Mouse (Mus musculus) kidney, adult 10 weeks (tissue): ENCODE data around the gene Oaf. TPM values are rescaled to one million over a fixed set of nuclear protein-coding genes. Genes with fewer than 3 reads are reported as not detected.

Experiments used
- polyA plus RNA-seq: library from polyadenylated mRNA; stranded (reverse); fragments of 350-450 nt; fragmentation: Illumina TruSeq; extraction: RNeasy Lipid Tissue Mini Kit (QIAGEN cat#74804); gene quantifications from one replicate; pipeline ENCODE4 v1.2.3, GENCODE M21; 2014; ENCODE audit warnings: low read depth, low replicate concordance

The Oaf gene
- polyA plus RNA-seq: 2.2 TPM

DNA sequence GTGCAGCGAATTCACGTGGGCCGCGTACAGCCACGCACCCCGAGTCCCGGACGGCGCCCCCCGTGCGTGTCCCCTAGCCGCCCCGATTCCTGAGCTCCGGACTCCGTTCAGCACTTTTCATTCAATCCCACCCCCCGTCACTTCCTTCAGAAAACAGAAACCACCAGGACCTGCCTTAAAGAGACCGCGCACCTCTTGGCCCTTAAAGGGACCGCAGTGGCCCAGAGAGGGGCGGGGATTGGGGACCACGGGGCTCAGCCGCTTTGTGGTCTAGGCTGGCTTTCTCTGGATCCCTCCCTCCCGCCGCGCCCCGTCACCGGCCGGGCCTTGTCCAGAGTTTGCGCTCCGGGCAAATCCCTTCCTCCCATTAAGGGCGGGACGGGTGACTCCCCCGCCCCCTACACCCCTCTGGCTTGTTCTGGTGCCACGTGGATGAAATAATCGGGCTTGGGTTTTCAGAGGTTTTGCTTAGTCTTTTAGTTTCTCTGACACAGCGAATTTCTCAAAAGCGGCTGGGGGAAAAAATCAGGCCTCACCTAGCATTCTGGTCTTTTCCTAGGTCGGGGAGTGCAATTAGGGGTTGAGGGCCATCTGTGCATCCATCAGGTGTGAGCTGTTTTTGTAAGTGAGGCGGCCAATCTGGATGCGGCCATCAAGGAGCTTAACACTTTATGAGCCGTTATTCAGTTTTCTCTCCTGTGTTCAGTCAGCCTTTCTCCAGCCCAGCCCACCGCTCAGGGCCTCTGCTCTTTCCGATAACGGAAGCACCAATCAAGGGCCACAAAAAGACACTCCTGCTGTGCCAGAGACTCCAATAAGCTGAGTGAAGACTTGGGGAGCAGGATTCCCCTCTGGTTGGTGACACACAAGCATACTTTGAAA, at the start of gene Oaf:
Gene Oaf, minus strand, starts transcription at position 200 of the 882 bp plus-strand sequence.

GRCm38 (mm10) chr9:43210190-43210682, 29.5 kb downstream of the Oaf start, which contains the start of gene Pou2f3:
Gene Pou2f3, minus strand, starts transcription at chr9:43210369.

Other genes starting within 250 kb of the Oaf start
- gene Arhgef12, start 132.7 kb downstream of the Oaf start, polyA plus RNA-seq: 78.5 TPM
- 22.7 TPM for gene Tmem136, start 123.3 kb downstream of the Oaf start, polyA plus RNA-seq
- 0.16 TPM for gene Pou2f3, start 29.5 kb downstream of the Oaf start, polyA plus RNA-seq
- gene Trim29, start 70.9 kb upstream of the Oaf start, polyA plus RNA-seq: not detected